Mouse (Mus musculus): ENCODE data around the gene Hs3st3b1.

Hs3st3b1 gene

DNA sequence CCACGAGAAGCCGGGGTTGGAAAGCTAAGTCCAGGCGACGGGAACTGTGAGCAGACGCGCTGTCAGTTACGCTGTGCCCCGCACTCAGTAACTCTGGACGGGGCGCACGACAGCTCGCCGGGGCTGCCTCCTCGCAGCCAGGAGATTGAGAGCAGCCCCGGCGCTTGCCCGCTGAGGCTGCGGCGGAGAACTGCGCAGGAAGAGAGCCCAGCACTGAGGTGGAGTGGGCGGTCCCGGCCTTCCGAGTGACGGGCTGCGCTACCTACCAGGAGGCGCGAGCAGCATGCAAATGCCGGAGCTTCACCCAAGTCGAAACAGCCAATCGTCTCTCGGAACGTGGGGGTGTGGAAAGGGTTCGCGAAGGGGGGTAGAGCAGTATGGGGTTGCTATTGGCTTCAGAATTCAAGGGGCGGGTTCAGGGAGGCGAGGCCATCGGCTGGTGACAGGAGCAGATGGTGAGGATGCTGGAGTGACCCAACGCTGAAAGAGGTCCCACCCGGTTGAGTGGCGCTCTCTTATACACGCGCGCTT, at the start of gene Hs3st3b1:
Hs3st3b1 (minus strand) TSS at position 200 of the 531 bp plus-strand sequence.
- DNase-seq (ENCODE audit: low spot score in 2 of 2) = peak; percentile 76 to 83

GRCm38 (mm10) chr11:63971462-63971861, 49.4 kb upstream of the Hs3st3b1 start:
- DNase-seq (ENCODE audit: low spot score in 2 of 2) = no peak

GRCm38 (mm10) chr11:63970818-63971217, 48.7 kb upstream of the Hs3st3b1 start:
- no peak for DNase-seq (ENCODE audit: low spot score in 2 of 2)

- no peak for DNase-seq (ENCODE audit: low spot score in 2 of 2)
These were observed 47.3 kb upstream of the Hs3st3b1 start for GRCm38 (mm10) chr11:63969205-63969910.

DNA sequence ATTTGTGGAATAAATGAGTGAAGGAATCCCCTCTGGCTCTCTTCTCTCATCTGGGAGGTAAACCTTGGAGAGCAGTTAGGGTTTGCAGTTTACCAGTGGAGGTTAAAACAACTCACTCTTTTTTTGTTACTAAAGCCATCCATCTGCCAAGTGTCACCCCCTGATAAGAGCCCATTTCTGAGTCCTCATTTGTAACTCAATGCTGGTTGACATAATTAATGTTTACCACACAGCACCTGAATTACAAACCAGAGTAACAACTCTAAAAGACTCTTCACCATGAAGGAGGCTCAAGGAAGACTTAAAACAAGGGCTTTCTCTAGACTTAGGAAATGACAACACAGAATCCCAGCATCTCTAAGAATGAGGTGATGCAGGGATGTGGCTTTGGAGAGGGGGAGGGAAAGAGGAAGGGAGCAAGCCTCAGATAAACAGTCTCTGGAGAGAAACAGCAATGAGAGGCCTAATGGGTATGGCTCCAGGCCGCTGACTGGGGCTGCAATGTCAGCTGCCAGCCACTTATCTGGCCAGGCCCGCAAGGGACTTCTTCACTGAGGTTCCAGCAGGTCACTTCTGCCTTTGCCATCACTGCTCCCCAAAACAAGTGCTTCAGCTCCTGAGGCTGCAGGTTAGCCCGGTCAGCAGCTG, 46.4 kb upstream of the Hs3st3b1 start:
- DNase-seq (ENCODE audit: low spot score in 2 of 2) = no peak

GRCm38 (mm10) chr11:63967641-63968387, 45.7 kb upstream of the Hs3st3b1 start:
- DNase-seq (ENCODE audit: low spot score in 2 of 2) = no peak

DNA sequence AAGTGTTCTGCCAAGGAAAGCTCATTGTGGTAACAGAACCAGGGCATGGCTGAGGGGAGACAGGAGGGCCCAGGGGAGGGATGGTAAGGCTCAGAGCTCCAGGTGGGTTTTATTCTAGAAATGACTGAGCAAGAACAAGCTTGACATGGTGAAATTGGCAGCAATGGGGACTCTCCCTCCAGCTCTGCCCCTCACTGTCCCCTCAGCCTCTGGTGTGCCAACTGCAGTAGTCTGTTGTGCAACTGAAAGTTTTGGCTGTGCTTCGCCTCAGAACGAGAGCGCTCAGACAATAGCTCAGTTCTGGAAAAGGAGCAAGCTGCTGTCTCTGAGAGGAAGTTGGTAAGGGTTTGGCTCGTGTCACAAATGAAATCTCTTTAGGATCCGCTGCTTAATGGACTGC, 43.3 kb upstream of the Hs3st3b1 start:
- DNase-seq (ENCODE audit: low spot score in 2 of 2) = no peak

GRCm38 (mm10) chr11:63957207-63957606, 35.1 kb upstream of the Hs3st3b1 start:
- no peak for DNase-seq (ENCODE audit: low spot score in 2 of 2)

- no peak for DNase-seq (ENCODE audit: low spot score in 2 of 2)
These were observed 34.7 kb upstream of the Hs3st3b1 start for GRCm38 (mm10) chr11:63956748-63957147.

DNA sequence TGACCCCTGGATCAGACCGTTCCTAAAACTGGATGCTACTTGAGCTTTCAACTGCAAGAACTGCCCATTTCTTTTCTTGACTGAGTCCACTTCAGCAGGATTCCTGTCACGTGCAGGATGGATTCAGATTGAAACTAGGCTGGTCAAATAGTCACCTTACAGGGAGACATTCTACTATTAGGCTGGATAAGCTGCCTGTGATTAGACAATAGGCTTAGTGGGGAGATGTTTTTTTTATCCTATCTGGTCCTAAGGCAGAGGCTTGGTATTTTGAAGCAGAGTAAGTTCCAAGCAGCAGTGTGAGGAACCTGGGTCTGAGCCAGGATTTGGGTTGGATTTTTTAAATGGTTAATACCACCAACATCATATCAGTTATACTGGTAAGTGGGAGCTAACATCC, 31.8 kb upstream of the Hs3st3b1 start:
- DNase-seq (ENCODE audit: low spot score in 2 of 2) = no peak

DNA sequence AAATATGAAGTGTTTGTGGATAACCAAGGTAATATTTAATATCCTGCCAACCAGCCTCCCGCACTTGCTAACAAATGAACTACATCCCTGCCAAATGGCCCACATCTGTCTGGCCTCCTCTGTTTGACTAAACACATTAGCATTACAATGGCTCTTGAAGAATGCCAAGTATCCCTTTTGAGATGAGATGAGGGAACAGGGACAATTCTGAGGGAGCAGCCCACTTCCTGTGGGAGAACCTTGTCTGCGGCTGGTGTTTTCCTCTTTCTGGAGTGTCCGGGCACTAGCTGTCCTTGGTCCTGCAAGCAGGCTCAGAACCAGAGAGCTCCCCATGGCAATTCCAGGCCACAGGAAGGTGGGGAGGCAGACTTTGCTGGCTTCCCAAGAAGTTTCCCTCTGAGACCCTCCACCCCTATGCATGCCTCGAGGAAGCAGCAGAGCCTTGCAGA, 30.7 kb upstream of the Hs3st3b1 start:
- DNase-seq (ENCODE audit: low spot score in 2 of 2) = no peak

DNA sequence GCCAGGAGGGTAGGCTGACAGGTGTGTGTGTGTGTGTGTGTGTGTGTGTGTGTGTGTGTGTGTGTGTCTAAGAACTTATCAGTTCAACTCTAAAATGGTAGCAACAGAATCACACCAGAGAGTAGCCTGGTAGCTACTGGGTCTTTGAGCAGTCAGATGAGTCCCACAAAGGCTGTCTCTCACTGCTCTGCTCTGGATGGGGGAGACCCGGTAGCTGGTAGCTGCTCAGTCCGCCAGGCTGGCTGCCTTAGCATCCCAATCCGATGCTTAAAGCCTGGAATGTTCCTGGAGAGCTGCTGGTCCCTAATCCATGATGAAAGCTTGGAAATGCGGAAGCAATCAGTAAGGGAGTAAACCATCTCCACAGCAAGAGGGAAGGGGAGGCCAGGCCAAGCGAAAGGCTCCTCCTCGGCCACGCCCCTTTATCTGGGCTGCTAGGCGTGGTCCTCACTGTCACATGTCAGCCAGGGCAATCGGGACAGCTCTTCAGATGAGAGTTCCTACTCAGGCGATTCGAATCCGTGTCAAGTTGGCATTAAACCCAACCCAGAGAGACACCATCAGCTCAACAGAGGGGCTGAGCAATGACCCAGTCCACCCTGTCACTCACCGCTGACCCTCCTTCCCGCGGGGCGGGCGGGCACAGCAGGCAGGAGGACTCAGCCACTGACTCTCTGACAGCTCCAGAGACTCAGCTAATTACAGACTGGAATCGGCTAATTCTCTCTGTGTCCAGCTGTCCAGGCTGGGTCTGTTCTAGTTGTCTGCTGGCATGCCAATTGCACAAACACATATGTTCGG, 29.9 kb upstream of the Hs3st3b1 start:
- no peak for DNase-seq (ENCODE audit: low spot score in 2 of 2)

- DNase-seq (ENCODE audit: low spot score in 2 of 2) = no peak
These were observed 26.3 kb upstream of the Hs3st3b1 start for GRCm38 (mm10) chr11:63948371-63948770.

DNA sequence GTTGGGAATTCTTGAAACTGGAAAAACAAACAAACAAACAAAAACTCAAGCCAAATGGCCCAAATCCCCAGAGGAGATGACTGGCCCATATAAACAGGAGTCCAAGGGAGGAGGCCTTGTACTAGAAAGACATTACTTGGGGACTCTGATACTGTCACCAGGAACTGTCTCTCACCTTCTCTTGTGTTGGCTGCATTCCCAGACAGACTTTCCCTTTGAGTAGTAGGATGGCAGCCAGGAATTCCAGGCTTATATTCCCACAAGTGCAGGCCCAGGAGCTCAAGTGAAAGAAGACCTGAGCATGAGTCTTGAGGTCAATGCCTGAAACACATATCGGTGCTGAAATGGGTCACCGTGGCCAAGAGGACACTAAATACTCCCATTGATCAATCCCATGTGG, 24.9 kb upstream of the Hs3st3b1 start:
- no peak for DNase-seq (ENCODE audit: low spot score in 2 of 2)

GRCm38 (mm10) chr11:63943947-63944346, 21.9 kb upstream of the Hs3st3b1 start:
- DNase-seq (ENCODE audit: low spot score in 2 of 2) = no peak

- no peak for DNase-seq (ENCODE audit: low spot score in 2 of 2)
These were observed 21.3 kb upstream of the Hs3st3b1 start for GRCm38 (mm10) chr11:63943268-63943890.

GRCm38 (mm10) chr11:63942177-63942576, 20.1 kb upstream of the Hs3st3b1 start:
- DNase-seq (ENCODE audit: low spot score in 2 of 2) = no peak

DNA sequence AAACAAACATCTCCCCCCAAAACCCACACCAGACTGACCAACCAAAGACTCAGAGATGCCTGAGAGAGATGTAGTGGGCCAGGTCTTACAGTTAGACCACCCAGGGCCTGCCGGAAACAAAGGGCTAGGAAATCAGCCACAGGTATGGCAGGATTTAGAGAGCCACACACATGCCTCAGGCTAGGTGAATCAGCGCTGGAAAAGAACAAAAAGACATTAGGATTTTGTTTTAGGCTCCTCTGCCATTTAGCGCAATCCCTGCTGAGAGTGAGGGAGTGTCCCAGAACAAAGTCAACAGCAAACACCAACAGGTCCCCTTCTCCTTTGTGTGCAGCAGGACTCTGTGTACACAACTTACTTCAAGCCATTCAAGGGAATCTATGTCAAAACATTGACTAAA, 14.6 kb upstream of the Hs3st3b1 start:
- DNase-seq (ENCODE audit: low spot score in 2 of 2) = no peak

DNA sequence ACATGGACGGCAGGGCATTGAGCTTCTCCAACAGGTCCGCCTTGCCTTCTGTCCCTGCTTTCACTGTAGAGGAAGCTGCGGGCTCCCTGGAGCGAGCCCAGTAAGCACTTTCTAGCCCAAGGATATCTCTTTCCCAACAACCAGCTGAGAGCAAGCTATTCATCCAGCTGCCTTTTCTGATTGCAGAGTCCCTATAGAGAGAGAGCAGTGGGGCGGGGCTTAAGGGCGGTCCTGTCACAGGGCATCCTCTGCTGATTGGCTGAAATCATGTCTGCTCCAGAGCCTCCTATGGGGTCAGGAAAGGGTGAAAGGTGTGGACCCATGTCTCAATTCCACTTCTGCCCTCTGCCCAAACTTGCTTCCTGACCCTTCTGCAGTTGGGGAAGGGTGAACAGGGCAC, 4.8 kb upstream of the Hs3st3b1 start:
- no peak for DNase-seq (ENCODE audit: low spot score in 2 of 2)

- DNase-seq (ENCODE audit: low spot score in 2 of 2) = peak; percentile 51 to 59
These were observed 3.1 kb upstream of the Hs3st3b1 start for GRCm38 (mm10) chr11:63925161-63925582.

DNA sequence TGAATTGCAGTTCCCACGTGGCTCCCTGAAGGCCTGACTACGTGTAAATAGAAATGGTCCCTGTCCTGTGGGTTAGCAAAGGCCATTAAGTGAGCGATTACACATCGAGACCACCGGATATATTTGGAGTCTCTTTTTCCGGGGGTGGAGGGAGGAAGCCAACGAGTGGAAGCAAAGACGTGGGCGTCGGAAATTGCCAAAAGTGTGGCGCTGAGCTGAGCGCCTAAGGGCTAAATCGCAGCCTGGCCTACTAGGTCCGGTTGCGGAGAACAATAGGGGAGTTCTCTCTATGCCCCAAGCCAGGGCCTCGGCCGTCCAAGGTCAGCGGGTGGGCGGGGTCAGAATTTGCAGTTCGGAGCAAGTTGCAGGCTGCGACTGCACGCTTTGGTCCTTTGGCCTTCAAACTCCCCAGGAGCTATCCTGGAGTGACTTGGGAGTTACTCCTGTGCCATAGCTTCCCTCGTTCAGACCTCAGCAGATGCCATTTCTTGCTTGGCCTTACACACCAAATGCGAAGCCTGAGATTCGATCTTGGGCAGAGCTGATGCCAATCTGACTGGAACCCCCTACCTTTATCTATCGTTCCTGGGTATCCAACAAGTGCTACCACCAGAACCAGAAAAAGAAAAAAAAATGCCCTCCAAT, 2.3 kb upstream of the Hs3st3b1 start:
- no peak for DNase-seq (ENCODE audit: low spot score in 2 of 2)
